In genomic region chr9:78195034-78195433, GRCm38 (mm10) we compare ENCODE assay signal across 20 mouse cellular contexts. TPM values are rescaled to one million over a fixed set of nuclear protein-coding genes. Genes with fewer than 3 reads are reported as not detected.
DNase-seq lines count a peak whose midpoint lies in the region; ATAC-seq lines count a peak whose summit lies in the region.
"Had no signal": no experiment of that assay in that cellular context is flagged by ENCODE, and none has a peak within 500 bp of the region (broad histone marks: within the 10 kb centered on the region; RNA-seq: fewer than 3 reads in every experiment).

No protein-coding gene starts in this region.

- no peaks in the 10 kb centered on the region for H3K36me3 ChIP-seq in kidney, embryonic 16.5 days (ENCODE audit: insufficient read depth, low read length)
- H3K36me3 ChIP-seq in heart, embryonic 11.5 days (ENCODE audit: control insufficient read depth, insufficient read depth, low read length) = no peaks in the 10 kb centered on the region
- H3K36me3 ChIP-seq: heart, embryonic 13.5 days; liver, embryonic 15.5 days; neural tube, embryonic 12.5 days had no signal

- H3K4me3 ChIP-seq in kidney, embryonic 16.5 days (ENCODE audit: low read length) = no peak overlapping the region
- H3K4me3 ChIP-seq in heart, embryonic 11.5 days (ENCODE audit: low read depth, low read length) = no peak overlapping the region
- H3K4me3 ChIP-seq: embryonic facial prominence, embryonic 12.5 days; heart, embryonic 13.5 days; liver, embryonic 15.5 days; megakaryocyte, embryonic 14.5 days; neural tube, embryonic 12.5 days had no signal

- H3K27me3 ChIP-seq in kidney, embryonic 16.5 days (ENCODE audit: insufficient read depth, low read length) = no peaks in the 10 kb centered on the region
- H3K27me3 ChIP-seq in heart, embryonic 11.5 days (ENCODE audit: control insufficient read depth, insufficient read depth, low read length) = no peaks in the 10 kb centered on the region
- H3K27me3 ChIP-seq: CH12.LX; embryonic facial prominence, embryonic 12.5 days; heart, embryonic 13.5 days; liver, embryonic 15.5 days; neural tube, embryonic 12.5 days had no signal

- no peaks in the 10 kb centered on the region for H3K9me3 ChIP-seq in kidney, embryonic 16.5 days (ENCODE audit: low read length)
- no peaks in the 10 kb centered on the region for H3K9me3 ChIP-seq in heart, embryonic 11.5 days (replicated peaks; ENCODE audit: control insufficient read depth, low read length)
- H3K9me3 ChIP-seq: embryonic facial prominence, embryonic 12.5 days; heart, embryonic 13.5 days; liver, embryonic 15.5 days; megakaryocyte, embryonic 14.5 days; neural tube, embryonic 12.5 days had no signal

- WGBS in kidney, embryonic 16.5 days = 81% methylated on average over 11 of the region's 11 CpGs
- WGBS in heart, embryonic 11.5 days (ENCODE audit: insufficient replicate concordance) = 82% methylated on average over 11 of the region's 11 CpGs

- H3K27ac ChIP-seq in kidney, embryonic 16.5 days (ENCODE audit: low read length) = no peak overlapping the region
- no peak overlapping the region for H3K27ac ChIP-seq in heart, embryonic 11.5 days (ENCODE audit: low read depth, low read length)
- H3K27ac ChIP-seq: embryonic facial prominence, embryonic 12.5 days; heart, embryonic 13.5 days; liver, embryonic 15.5 days; neural tube, embryonic 12.5 days had no signal

- peaks cover 20% of the 10 kb centered on the region for H3K4me1 ChIP-seq in kidney, embryonic 16.5 days (ENCODE audit: insufficient read depth, low read length)
- peaks cover 19% of the 10 kb centered on the region; the same call in 1 of the 2 replicates for H3K4me1 ChIP-seq in heart, embryonic 11.5 days (ENCODE audit: control insufficient read depth, insufficient read depth, low read length)

- H3K9ac ChIP-seq in kidney, embryonic 16.5 days (replicated peaks; ENCODE audit: low read length) = no peak overlapping the region
- no peak overlapping the region for H3K9ac ChIP-seq in heart, embryonic 11.5 days (ENCODE audit: low read depth, low read length)
- H3K9ac ChIP-seq: embryonic facial prominence, embryonic 12.5 days; heart, embryonic 13.5 days; liver, embryonic 15.5 days; neural tube, embryonic 12.5 days had no signal

- peak; percentile 30 to 31 for DNase-seq in cerebellum, postnatal 10 days
- DNase-seq in cerebellum, adult 18-20 months = no peak
- peak; percentile 37 for DNase-seq in testis, postnatal 10 days (ENCODE audit: low spot score)
- no peak for DNase-seq in testis, postnatal 14 days (ENCODE audit: low spot score)
- DNase-seq in right cerebral cortex, postnatal 10 days (ENCODE audit: low spot score in 2 of 2) = peak; percentile 52 to 58
- no peak for DNase-seq in urinary bladder, postnatal 4 days (ENCODE audit: low spot score in 2 of 2)
- DNase-seq: adrenal gland, postnatal 14 days; heart, postnatal 4 days; kidney, adult 9 months; lung, postnatal 10 days had no signal

- ATAC-seq in kidney, embryonic 16.5 days (ENCODE audit: low FRiP score, low TSS enrichment) = no peak
- ATAC-seq in heart, embryonic 11.5 days (replicated peaks; ENCODE audit: insufficient number of reproducible peaks, low FRiP score, low TSS enrichment) = no peak

- H3K4me2 ChIP-seq in kidney, embryonic 16.5 days (replicated peaks; ENCODE audit: low read depth, low read length) = no peak overlapping the region
- H3K4me2 ChIP-seq in heart, embryonic 11.5 days = no peak overlapping the region
- H3K4me2 ChIP-seq: liver, embryonic 15.5 days; neural tube, embryonic 12.5 days had no signal

RNA-seq across cellular contexts. Expression of gene Gsta4, which starts 12.5 kb away (rescaled TPM):
- 134 and 150 TPM in 2 replicates for polyA plus RNA-seq in kidney, embryonic 16.5 days (2015; fragmentation: Nextera tagmentation; extraction: Ambion mirVana)
- 87.5 and 88.7 TPM in 2 replicates for polyA plus RNA-seq in heart, embryonic 11.5 days (2014; fragmentation: Nextera tagmentation; extraction: Ambion mirVana)

RNA-seq across cellular contexts. Expression of gene Gsta1, which starts 35.4 kb away (rescaled TPM):
- polyA plus RNA-seq in kidney, embryonic 16.5 days (2015; fragmentation: Nextera tagmentation; extraction: Ambion mirVana) = 2.8 TPM in 2 replicates
- polyA plus RNA-seq in heart, embryonic 11.5 days (2014; fragmentation: Nextera tagmentation; extraction: Ambion mirVana) = not detected in 2 replicates
- polyA plus RNA-seq: embryonic facial prominence, embryonic 12.5 days; frontal cortex, adult 2 months; heart, embryonic 13.5 days; limb, embryonic 11.5 days; liver, embryonic 15.5 days; neural tube, embryonic 12.5 days had no signal

Comparison
In these comparisons a context has a peak if more than half of its experiments do, and no peak if none do; other contexts are left out.
1. DNase-seq: peak in cerebellum, postnatal 10 days (2 of 2), testis, postnatal 10 days (single experiment) and right cerebral cortex, postnatal 10 days (2 of 2); none in cerebellum, adult 18-20 months (0 of 2), testis, postnatal 14 days (single experiment) and urinary bladder, postnatal 4 days (0 of 2).